Mouse (Mus musculus) forebrain, embryonic 14.5 days (tissue): ENCODE results near the gene Ankrd66. TPM values are rescaled to one million over a fixed set of nuclear protein-coding genes. Genes with fewer than 3 reads are reported as not detected.

Source experiments
- ATAC-seq: fragments of 200-750 bp; cut with Nextera tagmentation; 2 replicates; pipeline ENCODE4 v1.8.0; 2017; ENCODE audit warnings: mild to moderate bottlenecking, moderate library complexity
- DNase-seq: peaks from one replicate; pipeline ENCODE4 v3.0.0-alpha.2; 2015; ENCODE audit warnings: low spot score
- H3K27ac ChIP-seq: fragments of 300-500 bp; sonication (generic); 2 replicates; pipeline ENCODE4 v1.5.1; 2014; ENCODE audit warnings: low read depth, mild to moderate bottlenecking, control low read depth, low read length, moderate library complexity
- H3K27me3 ChIP-seq: fragments of 300-500 bp; sonication (generic); replicated peaks from 2 replicates; pipeline ENCODE4 v1.6.1; 2014; ENCODE audit warnings: low read length, control low read depth, mixed read lengths; ENCODE audit not compliant: control insufficient read depth, insufficient read depth
- H3K36me3 ChIP-seq: fragments of 300-500 bp; sonication (generic); 2 replicates; pipeline ENCODE4 v1.6.1; 2014; ENCODE audit warnings: low read length, control low read depth; ENCODE audit not compliant: control insufficient read depth, insufficient read depth
- H3K4me1 ChIP-seq: fragments of 300-500 bp; sonication (generic); 2 replicates; pipeline ENCODE4 v1.6.1; 2014; ENCODE audit warnings: antibody characterized with exemption, low read length, control low read depth; ENCODE audit not compliant: control insufficient read depth, insufficient read depth
- H3K4me2 ChIP-seq: fragments of 300-500 bp; sonication (generic); 2 replicates; pipeline ENCODE4 v1.6.1; 2014; ENCODE audit warnings: mild to moderate bottlenecking, control low read depth, low read length
- H3K4me3 ChIP-seq: fragments of 300-500 bp; sonication (generic); 2 replicates; pipeline ENCODE4 v1.5.1; 2014; ENCODE audit warnings: low read depth, low read length, control low read depth
- H3K9ac ChIP-seq: fragments of 300-500 bp; sonication (generic); 2 replicates; pipeline ENCODE4 v1.6.1; 2014; ENCODE audit warnings: mild to moderate bottlenecking, low read length, control low read depth, moderate library complexity
- H3K9me3 ChIP-seq: fragments of 300-500 bp; sonication (generic); replicated peaks from 2 replicates; pipeline ENCODE4 v1.6.1; 2016; ENCODE audit warnings: low read length, control low read depth, mixed read lengths; ENCODE audit not compliant: control insufficient read depth
- WGBS: fragments of 180-500 bp; shearing (Covaris S2); extraction: QIAGEN DNeasy Blood & Tissue Kit; methylation state at CpG from one replicate; pipeline ENCODE4 v1.1.7; 2014; 5-methylcytosine and 5-hydroxymethylcytosine counted together
- polyA plus RNA-seq: library from polyadenylated mRNA; unstranded; fragments of >200 nt; fragmentation: Nextera tagmentation; extraction: Ambion mirVana; gene quantifications from 2 replicates; pipeline ENCODE4 v1.2.1, GENCODE M21; 2014

The Ankrd66 gene
- polyA plus RNA-seq, 1 experiment from 2014 or later: 0.34 TPM

DNA sequence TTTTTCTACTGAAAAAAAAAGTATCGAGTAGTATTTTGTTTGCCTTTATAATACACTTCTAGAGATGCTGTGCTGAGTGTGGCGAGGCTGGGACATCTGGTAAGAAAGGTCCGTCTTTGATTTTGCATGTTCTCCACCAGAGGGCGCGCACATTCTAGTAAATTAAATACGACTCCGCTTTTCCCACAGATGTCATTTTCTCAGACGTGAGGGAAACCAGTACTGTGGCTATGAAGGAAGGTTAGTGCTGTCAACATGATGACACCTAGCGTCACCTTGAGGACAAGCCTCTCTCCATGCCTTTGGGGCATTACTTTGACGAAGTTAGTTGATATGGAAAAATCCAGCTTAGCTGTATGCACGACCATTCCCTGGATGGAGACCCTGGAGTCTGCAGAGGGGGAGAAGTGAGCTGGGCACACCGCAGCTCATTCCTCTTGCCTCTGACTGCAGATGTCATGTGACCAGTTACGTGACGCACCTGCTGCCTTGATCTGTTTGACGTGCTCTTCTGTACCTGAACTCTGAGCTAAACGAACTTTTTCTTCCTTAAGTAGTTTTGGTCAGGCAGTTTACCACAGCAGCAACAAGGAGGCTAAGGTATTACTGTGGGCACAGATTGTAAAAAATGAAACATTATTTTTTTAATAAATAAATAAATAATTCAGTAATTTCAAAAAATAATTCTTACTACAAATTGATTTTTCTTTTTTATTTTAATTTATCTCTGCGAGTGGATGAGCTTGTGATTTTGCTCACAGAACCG lies 24.6 kb downstream of the Ankrd66 start:
- Histone ChIP-seq H3K27me3 (no peaks in the 10 kb centered on the region), H3K9ac (no peak overlapping the region), H3K4me2 (0 out of 2 replicates have a peak overlapping the region, but pooled peaks have one; percentile 16), H3K9me3 (no peaks in the 10 kb centered on the region; the same call in 1 of the 2 replicates), H3K36me3 (no peaks in the 10 kb centered on the region), H3K4me1 (no peaks in the 10 kb centered on the region), H3K4me3 (no peak overlapping the region), H3K27ac (no peak overlapping the region)
- 30% methylated on average over 18 of the region's 18 CpGs for WGBS
- ATAC-seq (peak; percentile 79), DNase-seq (peak; percentile 94)

DNA sequence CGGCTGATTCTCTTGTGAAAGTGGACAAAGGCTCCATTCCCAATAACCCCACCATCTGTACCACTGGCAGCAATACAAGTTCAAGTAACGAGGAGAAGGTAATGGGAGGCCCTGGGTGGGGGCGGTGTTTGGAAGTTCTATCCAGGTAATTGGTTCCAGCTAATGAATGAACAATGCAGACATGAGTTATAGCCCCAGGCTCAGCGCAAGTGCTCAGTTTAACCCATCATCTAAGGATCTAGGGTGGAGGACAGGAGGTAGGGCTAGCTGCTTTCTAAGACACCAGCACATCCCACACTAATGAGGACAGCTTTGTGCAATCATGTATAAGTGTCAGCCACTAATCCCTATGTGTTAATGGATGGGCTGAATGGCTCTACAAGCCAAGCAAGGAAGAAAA lies 32.7 kb downstream of the Ankrd66 start:
- 21% methylated on average over 4 of the region's 4 CpGs for WGBS
- no peaks in the 10 kb centered on the region for H3K4me1 ChIP-seq
- no peaks in the 10 kb centered on the region for H3K27me3 ChIP-seq
- H3K4me2 ChIP-seq: no peak overlapping the region
- DNase-seq (peak; percentile 67), ATAC-seq (peak; percentile 87)
- H3K36me3 ChIP-seq: no peaks in the 10 kb centered on the region
- H3K9me3 ChIP-seq: no peaks in the 10 kb centered on the region; the same call in 1 of the 2 replicates
- H3K27ac ChIP-seq: 0 out of 2 replicates have a peak overlapping the region, but pooled peaks have one; percentile 2
- no peak overlapping the region for H3K4me3 ChIP-seq
- H3K9ac ChIP-seq: no peak overlapping the region

DNA sequence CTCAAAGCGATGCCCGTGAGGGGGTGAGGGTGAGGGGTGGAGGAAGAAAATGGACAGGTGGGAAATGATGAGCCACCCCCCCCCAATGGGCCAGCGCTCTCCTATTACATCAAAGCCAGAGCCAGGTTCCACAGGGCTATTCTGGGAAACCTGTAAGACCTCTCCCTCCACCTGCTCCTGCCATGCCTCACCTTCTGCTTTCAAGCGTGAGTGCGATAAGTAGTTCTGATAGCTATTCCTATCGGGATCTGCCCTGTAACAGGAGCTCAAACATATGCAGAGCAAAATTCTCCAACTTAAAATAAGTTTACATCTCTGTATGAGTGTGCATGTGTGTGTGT lies 38.9 kb downstream of the Ankrd66 start:
- Histone ChIP-seq H3K4me1 (no peaks in the 10 kb centered on the region), H3K27me3 (no peaks in the 10 kb centered on the region), H3K36me3 (no peaks in the 10 kb centered on the region), H3K4me3 (no peak overlapping the region), H3K9me3 (no peaks in the 10 kb centered on the region), H3K4me2 (no peak overlapping the region), H3K9ac (no peak overlapping the region), H3K27ac (no peak overlapping the region)
- ATAC-seq (no peak), DNase-seq (no peak)
- 72% methylated on average over 6 of the region's 6 CpGs for WGBS

DNA sequence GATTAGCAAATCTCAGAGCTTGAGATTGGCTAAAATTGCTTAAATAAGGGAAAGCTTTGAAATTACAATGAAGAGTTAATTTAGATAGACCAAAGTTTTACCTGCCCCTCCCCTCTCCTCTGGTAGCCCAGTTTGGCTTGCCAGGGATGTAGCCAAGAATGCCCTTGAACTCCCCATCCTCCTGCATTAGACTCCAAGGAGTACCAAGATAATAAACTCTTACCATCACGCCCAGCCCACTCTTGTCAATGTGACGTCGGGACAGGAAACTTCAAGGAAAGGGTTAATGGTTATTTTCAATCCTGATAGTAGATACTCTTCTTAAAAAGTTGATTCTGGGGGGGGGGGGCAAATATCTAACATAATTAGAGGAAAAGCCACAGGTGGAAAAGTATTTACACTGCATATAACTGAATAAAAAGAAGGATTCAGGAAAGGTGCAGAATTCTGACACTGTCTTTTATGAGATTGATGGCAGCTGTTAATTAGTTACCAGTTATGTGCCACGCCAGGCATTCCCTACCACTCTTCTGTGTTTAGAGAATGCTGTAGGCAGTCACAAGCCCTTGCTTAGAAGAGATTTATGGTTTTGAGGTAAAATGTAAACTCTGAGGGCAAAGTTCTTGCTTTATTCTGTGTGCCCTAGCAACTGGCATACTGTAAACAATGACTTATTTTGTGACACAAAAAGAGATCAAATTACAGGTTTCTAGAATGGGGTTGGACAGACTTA lies 39.4 kb downstream of the Ankrd66 start:
- no peaks in the 10 kb centered on the region for H3K4me1 ChIP-seq
- H3K4me2 ChIP-seq: no peak overlapping the region
- H3K9me3 ChIP-seq: no peaks in the 10 kb centered on the region
- no peaks in the 10 kb centered on the region for H3K27me3 ChIP-seq
- 71% methylated on average over 4 of the region's 4 CpGs for WGBS
- H3K27ac ChIP-seq: no peak overlapping the region
- DNase-seq: no peak
- no peak for ATAC-seq
- H3K36me3 ChIP-seq: no peaks in the 10 kb centered on the region
- H3K9ac ChIP-seq: no peak overlapping the region
- H3K4me3 ChIP-seq: no peak overlapping the region

DNA sequence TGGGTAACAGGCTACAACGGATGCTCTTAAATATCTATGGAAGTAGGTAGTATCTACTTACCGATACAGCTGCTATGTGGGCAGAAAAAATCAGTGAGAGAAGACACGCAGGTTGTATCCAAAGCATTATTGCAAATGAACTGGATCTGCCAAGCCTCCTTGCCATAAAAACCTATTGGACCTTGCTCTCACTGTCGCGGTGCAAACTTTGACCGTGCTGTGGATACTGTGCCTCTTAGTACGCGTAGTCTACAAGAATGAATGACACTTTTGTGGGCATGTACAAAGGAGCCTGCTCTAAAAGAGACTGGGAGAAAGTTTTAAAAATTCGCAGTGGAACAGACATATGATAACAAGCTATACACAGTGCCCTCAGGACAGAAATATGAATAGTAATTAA lies 40.8 kb downstream of the Ankrd66 start, which contains the start of gene Mep1a:
TSS of gene Mep1a (minus strand) at position 221 of the 400 bp plus-strand sequence.
- ATAC-seq (no peak), DNase-seq (no peak)
- Histone ChIP-seq H3K4me1 (no peaks in the 10 kb centered on the region), H3K9me3 (no peaks in the 10 kb centered on the region), H3K9ac (no peak within 1 kb of the TSS), H3K27ac (no peak within 1 kb of the TSS), H3K4me2 (no peak within 1 kb of the TSS), H3K4me3 (no peak within 1 kb of the TSS), H3K27me3 (no peaks in the 10 kb centered on the region), H3K36me3 (no peaks in the 10 kb centered on the region)
- WGBS: 86% methylated on average over 9 of the region's 9 CpGs

DNA sequence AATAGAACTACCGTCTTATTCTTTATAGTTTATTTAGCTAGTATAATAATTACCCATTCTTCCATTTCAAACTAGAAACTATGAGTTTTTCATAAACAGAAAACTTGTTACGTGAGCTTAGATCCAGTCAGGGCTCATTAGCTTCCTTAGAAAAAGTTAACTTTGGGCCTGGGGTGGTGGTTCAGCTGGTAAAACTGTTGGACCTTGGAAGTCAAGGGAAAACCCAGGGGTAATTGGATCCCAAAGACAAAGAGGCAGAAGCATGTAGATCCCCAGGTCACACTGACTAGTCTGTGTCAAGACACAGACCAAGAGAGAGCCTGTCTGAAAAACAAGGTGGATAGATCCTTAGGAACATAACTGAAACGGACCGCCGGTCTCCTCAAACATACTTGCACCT lies 41.8 kb downstream of the Ankrd66 start:
- DNase-seq (no peak), ATAC-seq (no peak)
- Histone ChIP-seq H3K9me3 (no peaks in the 10 kb centered on the region), H3K4me3 (no peak overlapping the region), H3K27ac (no peak overlapping the region), H3K4me2 (no peak overlapping the region), H3K36me3 (no peaks in the 10 kb centered on the region), H3K27me3 (no peaks in the 10 kb centered on the region), H3K9ac (no peak overlapping the region), H3K4me1 (no peaks in the 10 kb centered on the region)
- 99% methylated on average over 5 of the region's 5 CpGs for WGBS

DNA sequence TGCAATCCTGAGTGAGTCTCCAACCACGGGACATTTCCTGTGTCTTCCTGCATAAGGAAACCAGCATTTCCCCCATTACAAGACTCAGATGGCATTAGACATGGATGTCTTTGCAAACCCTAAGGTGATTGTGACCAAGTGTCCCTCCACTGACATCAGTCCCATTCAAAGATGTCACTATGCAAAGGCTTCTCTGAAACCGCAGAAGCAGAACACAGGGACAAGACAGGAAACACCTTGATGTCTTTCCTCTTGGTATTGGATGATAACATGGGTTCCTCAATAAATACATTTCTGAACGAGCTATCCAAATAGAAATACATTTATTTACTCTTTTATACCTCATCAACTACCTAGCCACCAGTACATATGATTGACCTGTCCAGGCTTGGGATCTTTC lies 42.2 kb downstream of the Ankrd66 start:
- H3K4me2 ChIP-seq: no peak overlapping the region
- no peaks in the 10 kb centered on the region for H3K36me3 ChIP-seq
- DNase-seq (no peak), ATAC-seq (no peak)
- 76% methylated on average over 3 of the region's 3 CpGs for WGBS
- no peak overlapping the region for H3K27ac ChIP-seq
- no peaks in the 10 kb centered on the region for H3K4me1 ChIP-seq
- no peak overlapping the region for H3K9ac ChIP-seq
- no peaks in the 10 kb centered on the region for H3K9me3 ChIP-seq
- H3K27me3 ChIP-seq: no peaks in the 10 kb centered on the region
- no peak overlapping the region for H3K4me3 ChIP-seq

DNA sequence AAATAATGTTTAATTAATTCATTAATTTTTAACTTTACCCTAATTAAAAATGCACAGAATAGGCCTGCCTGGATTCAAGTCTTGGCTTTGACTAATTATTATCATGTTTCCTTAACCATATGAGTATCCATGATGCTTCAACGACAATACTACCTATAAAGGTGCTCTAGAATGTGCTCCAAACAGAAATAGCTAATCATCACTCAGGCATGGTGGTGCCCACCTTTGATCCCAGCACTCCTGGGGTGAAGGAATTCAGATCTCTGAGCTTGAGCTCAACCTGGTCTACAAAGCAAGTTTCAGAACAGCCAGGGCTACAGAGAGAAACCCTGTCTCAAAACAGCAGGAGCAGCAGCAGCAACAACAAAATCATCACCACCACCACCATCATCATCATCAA lies 42.9 kb downstream of the Ankrd66 start:
- no peak overlapping the region for H3K9ac ChIP-seq
- H3K4me1 ChIP-seq: no peaks in the 10 kb centered on the region
- no peaks in the 10 kb centered on the region for H3K36me3 ChIP-seq
- DNase-seq (no peak), ATAC-seq (no peak)
- no peak overlapping the region for H3K4me2 ChIP-seq
- H3K27ac ChIP-seq: no peak overlapping the region
- 75% methylated on average over 1 of the region's 1 CpGs for WGBS
- H3K4me3 ChIP-seq: no peak overlapping the region
- no peaks in the 10 kb centered on the region for H3K27me3 ChIP-seq
- no peaks in the 10 kb centered on the region for H3K9me3 ChIP-seq

DNA sequence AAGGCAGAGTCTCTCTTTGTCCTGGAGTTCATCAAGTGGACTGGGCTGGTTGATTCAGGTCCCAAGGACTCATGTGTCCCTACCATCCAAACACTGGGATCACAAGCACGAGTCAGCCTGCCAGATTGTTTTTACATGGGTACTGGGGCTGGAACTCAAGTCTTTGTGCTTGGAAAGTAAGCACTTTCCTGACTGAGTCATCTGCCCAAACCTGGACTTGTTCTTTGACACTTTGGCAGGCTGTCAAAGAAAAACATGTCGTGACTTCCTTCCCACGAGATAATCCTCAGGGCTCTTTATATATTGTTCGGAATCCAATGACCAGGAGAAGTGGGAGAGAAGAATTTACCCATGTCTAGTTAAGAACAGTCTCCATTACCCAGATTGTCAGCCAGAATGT lies 45.9 kb downstream of the Ankrd66 start:
- 81% methylated on average over 4 of the region's 4 CpGs for WGBS

More for the DNA sequence above, 45.9 kb downstream of the Ankrd66 start:
- no peaks in the 10 kb centered on the region for H3K4me1 ChIP-seq
- DNase-seq: no peak
- H3K4me2 ChIP-seq: no peak overlapping the region
- no peak overlapping the region for H3K27ac ChIP-seq
- ATAC-seq: no peak
- no peaks in the 10 kb centered on the region for H3K27me3 ChIP-seq
- no peak overlapping the region for H3K9ac ChIP-seq
- H3K36me3 ChIP-seq: no peaks in the 10 kb centered on the region
- no peaks in the 10 kb centered on the region for H3K9me3 ChIP-seq
- H3K4me3 ChIP-seq: no peak overlapping the region
